Mouse (Mus musculus) lung, embryonic 14.5 days (tissue): ENCODE measurements at regions not wholly inside any gene's neighbourhood (a gene's known extent, or its start where the extent isn't known, plus 50 kb on each side); places are given as distances from the start of the nearest gene placed in this dataset.
A peak's percentile ranks its signal among the peaks of the same experiment; 100 is the strongest.

Source experiments
- ATAC-seq: fragments of 200-750 bp; cut with Nextera tagmentation; 2 replicates; pipeline ENCODE4 v1.8.0; 2017; ENCODE audit warnings: mild to moderate bottlenecking, moderate TSS enrichment, moderate library complexity; ENCODE audit not compliant: insufficient read depth
- DNase-seq: peaks from one replicate; pipeline ENCODE4 v3.0.0-alpha.2; 2015
- H3K27ac ChIP-seq: fragments of 300-500 bp; sonication (generic); 2 replicates; pipeline ENCODE4 v1.5.1; 2014; ENCODE audit warnings: low read depth, mild to moderate bottlenecking, moderate library complexity
- H3K27me3 ChIP-seq: fragments of 300-500 bp; sonication (generic); 2 replicates; pipeline ENCODE4 v1.6.1; 2014; ENCODE audit warnings: low read length, control low read depth; ENCODE audit not compliant: insufficient read depth
- H3K36me3 ChIP-seq: fragments of 300-500 bp; sonication (generic); 2 replicates; pipeline ENCODE4 v1.6.1; 2014; ENCODE audit warnings: control low read depth; ENCODE audit not compliant: insufficient read depth
- H3K4me1 ChIP-seq: fragments of 300-500 bp; sonication (generic); 2 replicates; pipeline ENCODE4 v1.6.1; 2014; ENCODE audit warnings: antibody characterized with exemption, control low read depth; ENCODE audit not compliant: insufficient read depth
- H3K4me2 ChIP-seq: fragments of 300-500 bp; sonication (generic); 2 replicates; pipeline ENCODE4 v1.6.1; 2014; ENCODE audit warnings: mild to moderate bottlenecking
- H3K4me3 ChIP-seq: fragments of 300-500 bp; sonication (generic); 2 replicates; pipeline ENCODE4 v1.5.1; 2014; ENCODE audit warnings: low read depth, low read length
- H3K9ac ChIP-seq: fragments of 300-500 bp; sonication (generic); 2 replicates; pipeline ENCODE4 v1.6.1; 2014
- H3K9me3 ChIP-seq: fragments of 300-500 bp; sonication (generic); 2 replicates; pipeline ENCODE4 v1.6.1; 2016; ENCODE audit warnings: low read depth, low read length, control low read depth
- CTCF ChIP-seq: IDR thresholded peaks from 2 replicates; pipeline ENCODE4 v1.5.1; 2016; ENCODE audit warnings: antibody characterized with exemption, low read depth
- WGBS: fragments of 180-500 bp; shearing (Covaris S2); extraction: QIAGEN DNeasy Blood & Tissue Kit; methylation state at CpG from one replicate; pipeline ENCODE4 v1.1.7; 2014; 5-methylcytosine and 5-hydroxymethylcytosine counted together

- TF ChIP-seq CTCF: no peak
- Histone ChIP-seq H3K27me3 (no peaks in the 10 kb centered on the region), H3K27ac (no peak overlapping the region), H3K36me3 (no peaks in the 10 kb centered on the region), H3K9ac (no peak overlapping the region), H3K4me1 (no peaks in the 10 kb centered on the region), H3K4me2 (no peak overlapping the region), H3K9me3 (0 out of 2 replicates have a peak, but pooled peaks cover 5% of the 10 kb centered on the region), H3K4me3 (no peak overlapping the region)
- DNase-seq: peak; percentile 21
- WGBS: 36% methylated on average over 6 of the region's 6 CpGs
- no peak for ATAC-seq
Observed at GRCm38 (mm10) chr13:44158364-44158763, 373.8 kb downstream of the Cd83 start.

DNA sequence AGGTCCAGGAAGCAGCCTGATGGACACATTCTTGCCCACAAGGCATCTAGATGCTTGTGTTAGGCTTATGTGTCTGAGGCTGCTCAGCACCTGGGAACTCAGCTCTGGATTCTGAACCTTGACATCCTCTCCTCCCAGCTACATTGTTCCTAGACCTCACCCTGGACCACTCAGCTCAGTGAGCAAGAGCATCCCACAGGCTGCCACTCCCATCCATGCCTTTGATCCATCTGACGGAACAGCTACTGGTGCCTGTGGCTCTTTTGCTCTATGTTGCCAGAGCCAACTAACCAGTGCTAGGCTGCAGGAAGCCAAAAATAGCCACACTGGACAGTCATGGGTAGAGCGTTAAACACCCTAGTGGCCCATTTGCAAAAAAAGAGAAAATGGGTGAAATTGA is 374.8 kb downstream of the Cd83 start:
- no peaks in the 10 kb centered on the region for H3K4me1 ChIP-seq
- no peak for ATAC-seq
- TF ChIP-seq CTCF: no peak
- no peaks in the 10 kb centered on the region for H3K9me3 ChIP-seq
- H3K27ac ChIP-seq: no peak overlapping the region
- H3K4me3 ChIP-seq: no peak overlapping the region
- H3K36me3 ChIP-seq: no peaks in the 10 kb centered on the region
- no peak overlapping the region for H3K9ac ChIP-seq
- H3K27me3 ChIP-seq: no peaks in the 10 kb centered on the region
- H3K4me2 ChIP-seq: no peak overlapping the region
- DNase-seq: no peak
- WGBS: 74% methylated on average over 2 of the region's 2 CpGs

- no peak overlapping the region for H3K27ac ChIP-seq
- no peaks in the 10 kb centered on the region for H3K9me3 ChIP-seq
- no peak for DNase-seq
- H3K4me2 ChIP-seq: no peak overlapping the region
- H3K36me3 ChIP-seq: no peaks in the 10 kb centered on the region
- peaks cover 5% of the 10 kb centered on the region; the same call in 1 of the 2 replicates for H3K4me1 ChIP-seq
- no peak overlapping the region for H3K4me3 ChIP-seq
- no peak overlapping the region for H3K9ac ChIP-seq
- no peaks in the 10 kb centered on the region for H3K27me3 ChIP-seq
- no peak for TF ChIP-seq CTCF
- no peak for ATAC-seq
Observed at GRCm38 (mm10) chr13:44164746-44165145, 380.2 kb downstream of the Cd83 start.

DNA sequence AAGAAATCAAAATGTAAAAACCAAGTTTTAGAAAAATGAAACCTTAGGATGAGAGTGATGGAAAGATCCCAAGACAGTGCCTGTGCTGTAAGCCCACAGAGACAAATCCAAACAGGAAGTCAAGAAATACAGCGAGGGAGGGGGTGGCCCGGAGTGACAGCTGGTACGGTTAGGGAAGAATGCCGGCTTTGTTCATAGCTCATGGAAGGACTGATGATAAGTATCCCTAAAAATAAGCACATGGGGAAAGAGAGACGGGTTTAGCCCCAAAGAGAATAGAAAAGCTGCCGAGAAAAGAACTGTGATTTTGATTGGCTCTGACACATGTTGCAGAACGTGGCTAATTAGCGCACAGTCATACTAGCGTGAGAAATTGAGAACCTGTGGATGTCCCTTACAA is 382.6 kb downstream of the Cd83 start:
- no peak for ATAC-seq

GRCm38 (mm10) chr13:44168186-44168585 is 383.6 kb downstream of the Cd83 start:
- Histone ChIP-seq H3K27me3 (no peaks in the 10 kb centered on the region), H3K4me2 (no peak overlapping the region), H3K4me1 (peaks cover 5% of the 10 kb centered on the region; the same call in 1 of the 2 replicates), H3K27ac (no peak overlapping the region), H3K9ac (no peak overlapping the region), H3K4me3 (no peak overlapping the region), H3K9me3 (no peaks in the 10 kb centered on the region), H3K36me3 (no peaks in the 10 kb centered on the region)
- TF ChIP-seq CTCF: no peak
- ATAC-seq (0 out of 2 replicates have a peak, but pooled peaks have one; percentile 47), DNase-seq (peak; percentile 76)
- 20% methylated on average over 5 of the region's 5 CpGs for WGBS

More for the DNA sequence above, 382.6 kb downstream of the Cd83 start:
- Histone ChIP-seq H3K9me3 (no peaks in the 10 kb centered on the region), H3K4me1 (peaks cover 5% of the 10 kb centered on the region; the same call in 1 of the 2 replicates), H3K4me2 (no peak overlapping the region), H3K27ac (no peak overlapping the region), H3K4me3 (no peak overlapping the region), H3K36me3 (no peaks in the 10 kb centered on the region), H3K9ac (no peak overlapping the region), H3K27me3 (no peaks in the 10 kb centered on the region)
- DNase-seq: peak; percentile 47
- 43% methylated on average over 9 of the region's 9 CpGs for WGBS
- TF ChIP-seq CTCF: no peak

GRCm38 (mm10) chr13:44171639-44172038 is 387.1 kb downstream of the Cd83 start:
- ATAC-seq (no peak), DNase-seq (no peak)
- no peak overlapping the region for H3K9ac ChIP-seq
- TF ChIP-seq CTCF: no peak
- H3K27ac ChIP-seq: no peak overlapping the region
- WGBS: 23% methylated on average over 6 of the region's 6 CpGs
- peaks cover 5% of the 10 kb centered on the region; the same call in 1 of the 2 replicates for H3K4me1 ChIP-seq
- H3K4me3 ChIP-seq: no peak overlapping the region
- H3K27me3 ChIP-seq: no peaks in the 10 kb centered on the region
- no peak overlapping the region for H3K4me2 ChIP-seq
- no peaks in the 10 kb centered on the region for H3K9me3 ChIP-seq
- H3K36me3 ChIP-seq: no peaks in the 10 kb centered on the region

GRCm38 (mm10) chr13:44172701-44173100 is 388.1 kb downstream of the Cd83 start:
- DNase-seq (no peak), ATAC-seq (no peak)
- no peak overlapping the region for H3K4me2 ChIP-seq
- TF ChIP-seq CTCF: no peak
- 78% methylated on average over 5 of the region's 5 CpGs for WGBS
- no peaks in the 10 kb centered on the region for H3K27me3 ChIP-seq
- no peaks in the 10 kb centered on the region for H3K4me1 ChIP-seq
- no peaks in the 10 kb centered on the region for H3K9me3 ChIP-seq
- no peak overlapping the region for H3K27ac ChIP-seq
- no peak overlapping the region for H3K4me3 ChIP-seq
- no peak overlapping the region for H3K9ac ChIP-seq
- no peaks in the 10 kb centered on the region for H3K36me3 ChIP-seq

DNA sequence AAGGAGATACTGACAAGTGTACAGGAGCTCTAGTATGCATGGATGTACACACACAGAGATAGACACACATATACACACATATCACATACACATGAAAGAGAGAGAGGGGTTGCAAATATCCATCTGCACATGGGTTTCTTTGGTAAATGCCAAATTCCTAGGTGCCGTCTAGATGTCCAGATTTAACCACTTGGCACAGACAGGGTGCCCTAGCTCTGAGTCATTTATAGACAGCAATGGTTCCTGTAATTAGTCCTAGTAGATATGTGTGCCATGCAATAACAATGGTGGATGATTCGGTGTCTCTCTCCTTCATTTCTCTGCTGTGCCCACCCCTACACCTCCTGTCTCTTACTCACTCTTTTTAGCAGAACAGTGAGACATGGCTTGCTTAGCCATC is 389.7 kb downstream of the Cd83 start:
- no peaks in the 10 kb centered on the region for H3K4me1 ChIP-seq
- no peaks in the 10 kb centered on the region for H3K27me3 ChIP-seq
- H3K9ac ChIP-seq: no peak overlapping the region
- no peaks in the 10 kb centered on the region for H3K36me3 ChIP-seq
- H3K9me3 ChIP-seq: no peaks in the 10 kb centered on the region
- H3K4me3 ChIP-seq: no peak overlapping the region
- 91% methylated on average over 2 of the region's 2 CpGs for WGBS
- DNase-seq (no peak), ATAC-seq (no peak)
- TF ChIP-seq CTCF: no peak
- no peak overlapping the region for H3K4me2 ChIP-seq
- no peak overlapping the region for H3K27ac ChIP-seq
